Mouse (Mus musculus) cerebellum, adult 18-20 months (tissue): ENCODE data around the gene 1700020L24Rik.

Source experiments
- DNase-seq, 2 experiments: peaks; one replicate each; pipeline ENCODE4 v3.0.0; 2021

Gene 1700020L24Rik

DNA sequence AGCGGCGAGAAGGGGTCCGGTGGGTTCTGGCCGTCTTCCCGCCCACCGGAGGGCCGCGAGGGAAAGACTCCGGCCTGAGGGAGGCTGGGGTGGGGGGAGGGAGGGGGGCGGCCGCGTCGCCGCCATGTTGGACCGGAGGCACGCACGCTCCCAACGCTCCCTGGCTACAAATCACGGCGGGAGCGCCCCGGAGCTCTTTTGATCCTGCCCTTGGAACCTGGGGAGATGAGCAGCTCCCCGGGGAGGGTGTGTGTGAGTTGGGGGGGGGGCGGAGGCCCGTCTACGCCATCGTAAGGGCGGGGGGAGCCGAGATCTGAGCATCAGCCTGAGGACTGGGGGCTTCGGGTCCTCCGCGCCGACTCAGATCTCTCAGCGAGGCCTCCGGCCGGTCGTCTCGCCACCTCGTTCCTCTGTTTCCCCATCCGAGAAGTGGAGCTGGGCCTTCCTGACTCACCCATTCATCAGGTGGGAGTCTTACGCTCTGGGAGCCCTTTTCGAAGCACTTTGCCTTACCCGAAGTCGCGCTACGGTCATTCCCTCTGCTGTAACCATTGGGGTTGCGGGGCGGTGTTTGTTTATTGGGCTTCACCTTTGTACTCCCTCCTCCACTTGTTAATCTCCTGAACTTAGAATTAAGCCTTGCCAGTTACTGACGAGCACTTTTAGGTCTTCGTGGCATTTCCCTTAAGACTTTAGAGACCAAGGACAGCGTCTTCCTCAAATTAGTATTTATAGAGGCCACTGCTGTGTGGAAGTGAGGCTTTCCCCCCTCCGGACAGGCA, 35.9 kb downstream of the 1700020L24Rik start:
- no peak for DNase-seq
